Mouse (Mus musculus) thymus, postnatal 4 days (tissue): ENCODE measurements around the gene Trib3.
"Not testable (repeated sequence)": the region's sequence is repeated elsewhere in the genome, so short reads cannot be mapped to it uniquely, and the experiment has no call there.

ENCODE experiments used
- DNase-seq: peaks from one replicate; pipeline ENCODE4 v3.0.0; 2021

Trib3 gene

GRCm38 (mm10) chr2:152305480-152305879, 38.4 kb downstream of the Trib3 start:
- DNase-seq = no peak

GRCm38 (mm10) chr2:152303781-152304180, 40.1 kb downstream of the Trib3 start:
- no peak for DNase-seq

- no peak for DNase-seq
Observed at GRCm38 (mm10) chr2:152302862-152303261, 41.0 kb downstream of the Trib3 start.

DNA sequence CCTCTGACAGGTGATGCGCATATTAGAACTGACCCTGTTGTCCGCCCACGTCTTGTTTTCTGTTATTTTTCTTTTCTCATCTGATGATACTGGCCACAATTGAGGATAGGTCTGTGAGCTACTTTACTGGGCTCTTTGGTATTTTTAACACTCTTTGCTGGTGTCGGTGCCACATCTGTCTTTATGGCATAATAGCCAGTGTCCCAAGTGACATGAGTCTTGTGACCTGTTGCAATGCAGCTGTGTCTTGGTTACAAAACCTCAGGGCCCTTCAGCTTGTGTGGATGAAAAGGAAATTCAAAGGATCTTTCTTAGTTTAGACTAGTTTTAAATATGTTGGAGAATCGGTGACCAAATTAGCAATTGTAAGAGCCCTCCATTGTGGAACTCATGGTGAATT, 49.3 kb downstream of the Trib3 start:
- no peak for DNase-seq

GRCm38 (mm10) chr2:152293727-152294475, 49.9 kb downstream of the Trib3 start, which contains the start of gene Tbc1d20:
TSS of gene Tbc1d20 (plus strand) at chr2:152293828.
- DNase-seq = peak; percentile 94

DNA sequence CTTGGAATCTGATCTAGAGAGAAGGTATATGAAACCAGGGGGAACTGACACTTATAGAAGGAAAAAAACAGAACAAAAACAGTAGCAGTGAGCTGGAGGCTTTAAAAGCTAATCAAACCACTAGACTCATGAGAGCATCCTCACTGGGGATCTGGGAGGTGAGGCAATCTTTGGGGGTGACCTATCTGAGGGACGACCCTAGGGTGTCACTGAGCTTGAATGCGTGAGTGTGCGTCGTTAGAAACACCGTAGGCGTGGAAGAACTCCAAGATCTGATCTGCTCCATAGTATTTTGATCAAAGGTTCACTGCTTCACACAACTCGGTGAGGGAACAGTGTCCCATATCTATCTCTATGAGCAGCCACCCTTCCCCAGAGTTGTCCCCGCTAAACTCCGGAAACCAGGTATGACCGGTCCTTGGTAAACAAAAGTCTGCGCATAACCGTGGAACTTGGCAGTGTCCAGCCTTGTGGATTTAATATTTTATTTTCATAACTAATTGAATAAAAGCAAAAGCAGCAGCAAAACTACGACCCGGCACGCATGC, 50.6 kb downstream of the Trib3 start:
- no peak for DNase-seq

DNA sequence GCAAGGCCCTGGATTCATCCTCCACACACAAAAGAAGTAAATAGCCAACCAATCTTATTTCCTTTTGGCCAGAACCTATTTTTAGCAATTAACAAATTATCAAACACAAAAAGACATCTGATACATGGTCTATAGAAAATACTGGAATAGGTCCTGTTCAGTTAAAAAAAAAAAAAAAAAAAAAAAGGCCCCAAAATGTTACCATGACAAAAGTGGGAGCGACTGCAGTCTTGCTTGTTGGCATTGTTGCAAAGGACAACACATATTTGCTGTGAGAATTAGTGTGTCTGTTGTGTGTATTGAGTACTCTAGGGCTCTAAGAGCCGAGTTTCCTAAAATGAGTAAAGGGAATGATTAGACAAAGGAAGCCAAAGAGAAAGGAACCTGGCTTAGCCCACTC, 51.4 kb downstream of the Trib3 start:
- DNase-seq = no peak

DNA sequence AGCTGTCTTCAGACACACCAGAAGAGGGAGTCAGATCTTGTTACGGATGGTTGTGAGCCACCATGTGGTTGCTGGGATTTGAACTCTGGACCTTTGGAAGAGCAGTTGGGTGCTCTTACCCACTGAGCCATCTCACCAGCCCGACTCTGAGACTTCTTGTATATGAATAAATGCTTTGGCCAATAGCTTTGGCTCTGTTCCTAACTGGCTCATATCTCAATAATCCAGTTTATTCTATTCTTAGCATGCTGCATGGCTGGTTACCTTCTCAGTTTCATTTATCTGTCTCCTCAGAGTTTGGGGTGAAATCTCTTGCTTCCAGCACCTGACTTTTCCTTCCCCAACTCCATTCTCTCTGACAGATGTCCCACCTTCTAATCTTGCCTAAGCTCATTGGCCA, 54.2 kb downstream of the Trib3 start:
- not testable (repeated sequence) for DNase-seq

GRCm38 (mm10) chr2:152288046-152288445, 55.8 kb downstream of the Trib3 start:
- DNase-seq = no peak

DNA sequence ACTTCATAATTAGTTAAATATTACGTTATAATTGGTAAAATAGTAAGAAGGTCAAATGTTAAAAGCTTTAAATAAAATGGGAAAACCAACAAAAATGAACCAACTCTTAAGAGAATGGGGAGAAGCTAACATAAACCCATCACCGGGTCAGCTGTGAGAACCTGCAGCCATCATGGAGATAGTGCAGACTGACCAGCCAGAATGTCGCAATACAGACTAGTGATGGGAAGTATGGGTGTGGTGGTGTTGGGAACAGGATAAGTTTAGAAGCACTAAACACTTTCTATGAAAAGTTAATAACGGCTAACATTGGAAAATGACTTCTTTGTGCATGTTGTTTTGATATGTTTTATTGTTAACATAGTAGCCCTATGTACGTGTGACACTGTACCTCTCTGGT, 56.3 kb downstream of the Trib3 start:
- no peak for DNase-seq
